Mouse (Mus musculus): ENCODE data around the gene Ifrd1.

DNA sequence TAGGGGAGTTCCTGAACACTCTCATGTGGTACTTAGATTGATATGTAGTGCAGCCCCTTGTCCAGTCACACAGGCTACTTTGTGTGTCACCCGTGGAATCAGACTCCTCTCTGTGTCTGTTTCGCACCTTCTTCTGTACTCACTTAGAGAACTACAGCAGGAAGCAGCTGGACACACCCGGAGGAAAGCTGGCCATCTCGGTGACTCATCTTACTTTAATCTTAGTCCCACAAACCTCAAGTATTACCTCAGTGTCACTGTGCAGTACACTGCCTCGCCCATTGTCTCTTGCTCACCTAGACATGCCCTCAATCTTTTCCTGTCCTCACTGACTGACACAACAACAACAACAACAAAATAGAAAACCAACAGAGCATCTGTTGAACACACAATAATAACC lies 4.9 kb upstream of the Ifrd1 start:
- no peak for TF ChIP-seq CTCF (IDR thresholded peaks at IDR 0.05)
- TF ChIP-seq EP300 (IDR thresholded peaks at IDR 0.05) = no peak

Data from lung, postnatal 0 days (tissue).